Mouse (Mus musculus) brown adipose tissue, adult 24 weeks (tissue): ENCODE data around the gene Klhl12. TPM values are rescaled to one million over a fixed set of nuclear protein-coding genes. Genes with fewer than 3 reads are reported as not detected.
"Not testable (repeated sequence)": the region's sequence is repeated elsewhere in the genome, so short reads cannot be mapped to it uniquely, and the experiment has no call there.

ENCODE experiments used
- H3K27ac ChIP-seq: fragments of 200-500 bp; replicated peaks from 2 replicates; pipeline ENCODE4 v1.5.1; 2012; ENCODE audit warnings: low read depth, mild to moderate bottlenecking, low read length
- H3K4me1 ChIP-seq: fragments of 200-500 bp; 2 replicates; pipeline ENCODE4 v1.6.1; 2012; ENCODE audit warnings: low read length, mixed read lengths; ENCODE audit not compliant: control insufficient read depth, insufficient read depth, insufficient read length
- H3K4me3 ChIP-seq: fragments of 200-500 bp; 2 replicates; pipeline ENCODE4 v1.5.1; 2012; ENCODE audit warnings: low read depth, mild to moderate bottlenecking, low read length, moderate library complexity; ENCODE audit not compliant: insufficient read depth
- polyA plus RNA-seq: library from polyadenylated mRNA; stranded (reverse); fragments of >200 nt; gene quantifications from 2 replicates; pipeline ENCODE4 v1.2.4, GENCODE M21; 2012; ENCODE audit not compliant: missing spikeins, insufficient read depth, insufficient read length

Gene Klhl12
- polyA plus RNA-seq, 1 experiment, result 7.0 TPM

DNA sequence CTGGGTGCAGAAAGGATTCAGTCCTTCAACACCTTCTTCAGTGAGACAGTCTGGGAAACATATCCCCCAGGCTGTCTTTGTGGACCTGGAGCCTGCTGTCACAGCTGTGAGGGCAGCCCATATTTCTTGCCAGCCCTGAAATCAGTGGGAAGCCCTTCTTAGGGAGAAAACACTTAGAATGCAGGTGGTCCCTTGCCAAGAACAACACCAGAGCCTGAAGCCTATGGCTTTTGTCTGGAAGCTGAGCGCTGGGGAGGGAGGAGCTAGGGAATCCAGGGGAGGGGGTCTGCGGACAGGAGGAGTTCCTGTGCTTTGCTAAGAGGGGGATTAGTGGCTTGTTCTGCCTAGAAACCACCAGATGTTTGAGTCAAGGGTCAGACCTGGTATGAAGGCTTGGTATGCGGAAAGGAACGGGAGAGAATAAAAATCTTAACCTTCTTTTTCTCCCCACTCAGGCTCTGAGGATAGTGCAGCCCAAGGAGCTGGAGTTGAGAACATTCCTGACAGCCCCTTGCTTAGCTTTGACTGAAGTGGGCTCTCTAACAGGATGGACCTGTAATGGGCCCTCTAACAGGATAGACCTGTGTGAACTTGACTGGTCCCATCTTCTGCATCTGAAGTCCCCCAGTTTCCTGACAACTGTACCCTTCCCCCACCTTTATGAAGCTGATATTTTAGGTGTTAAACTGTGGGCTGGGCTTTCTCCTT lies 61.3 kb downstream of the Klhl12 start:
- Histone ChIP-seq H3K4me3 (no peak overlapping the region), H3K27ac (no peak overlapping the region), H3K4me1 (no peaks in the 10 kb centered on the region)

GRCm38 (mm10) chr1:134517841-134518240 lies 62.5 kb downstream of the Klhl12 start:
- not testable (repeated sequence) for H3K4me3 ChIP-seq, H3K4me1 ChIP-seq, H3K27ac ChIP-seq

DNA sequence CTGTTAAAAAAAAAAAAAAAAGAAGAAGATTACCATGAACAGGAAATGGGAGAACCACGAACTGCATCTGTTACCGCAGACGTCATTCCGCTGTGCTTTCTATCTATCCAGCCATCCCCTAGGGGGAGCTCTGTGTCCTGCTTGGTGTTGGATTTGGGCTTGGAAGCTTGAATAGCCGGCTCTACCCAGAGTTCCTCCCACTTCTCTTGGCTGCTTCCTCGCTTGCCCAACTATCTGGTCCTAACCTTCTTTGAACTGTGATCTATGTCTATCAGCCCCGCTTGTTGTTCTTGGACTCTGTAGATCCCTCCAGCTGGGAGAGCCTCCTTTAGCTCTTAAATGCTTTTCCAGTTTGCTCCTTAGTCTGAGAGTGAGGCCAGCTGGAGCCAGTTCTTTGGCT lies 63.3 kb downstream of the Klhl12 start:
- no peak overlapping the region for H3K4me3 ChIP-seq
- no peak overlapping the region for H3K27ac ChIP-seq
- H3K4me1 ChIP-seq, result no peaks in the 10 kb centered on the region

DNA sequence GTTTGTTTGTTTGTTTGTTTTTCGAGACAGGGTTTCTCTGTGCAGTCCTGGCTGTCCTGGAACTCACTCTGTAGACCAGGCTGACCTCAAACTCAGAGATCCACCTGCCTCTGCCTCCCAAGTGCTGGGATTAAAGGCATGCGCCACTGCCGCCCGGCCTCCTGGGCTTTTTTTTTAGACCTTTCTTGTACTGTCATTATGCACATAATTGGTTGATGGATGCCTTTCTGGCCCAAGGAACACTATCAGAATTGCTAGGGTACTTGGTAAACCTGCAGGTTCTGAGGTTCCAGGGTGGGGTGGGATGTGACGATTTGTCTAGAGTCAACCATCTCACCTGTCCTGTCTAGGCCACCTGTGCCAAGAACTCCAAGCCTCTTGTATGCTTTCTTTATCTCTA lies 63.9 kb downstream of the Klhl12 start:
- H3K4me1 ChIP-seq, H3K27ac ChIP-seq, H3K4me3 ChIP-seq: not testable (repeated sequence)

DNA sequence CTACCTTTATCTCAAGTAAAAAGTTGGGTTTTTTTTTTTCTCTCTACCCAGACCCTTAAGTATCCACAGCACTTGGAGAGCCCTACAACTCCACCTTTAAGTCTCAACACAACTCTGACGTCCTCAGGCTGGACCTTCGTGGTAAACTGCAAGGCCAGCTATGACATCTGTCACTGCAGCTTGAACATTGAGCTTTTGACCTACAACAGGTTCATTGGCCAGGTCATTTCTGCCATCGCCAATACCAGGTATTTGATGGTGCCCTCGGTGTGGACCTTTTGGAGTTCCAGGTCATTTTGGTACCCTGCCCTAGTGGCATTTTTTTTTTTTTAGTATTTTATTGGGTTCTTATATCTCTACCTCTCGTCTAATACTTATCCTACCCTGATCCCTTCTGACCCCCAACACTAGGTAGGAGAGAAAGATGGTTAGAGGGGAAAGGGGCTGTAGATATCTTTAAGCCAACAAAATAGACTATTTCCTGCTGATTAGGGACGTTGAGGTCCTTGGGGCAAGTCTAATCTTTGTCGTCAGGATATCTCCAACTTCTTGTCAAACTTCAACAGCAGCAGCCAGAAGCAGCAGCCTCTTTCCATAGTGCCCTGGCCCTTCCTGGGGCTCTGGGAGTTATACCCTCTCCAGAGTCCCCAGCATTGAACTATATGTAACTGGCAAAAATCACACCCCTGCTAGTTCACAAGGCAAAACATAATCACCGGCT lies 64.8 kb downstream of the Klhl12 start:
- Histone ChIP-seq H3K4me3 (no peak overlapping the region), H3K4me1 (no peaks in the 10 kb centered on the region), H3K27ac (no peak overlapping the region)

DNA sequence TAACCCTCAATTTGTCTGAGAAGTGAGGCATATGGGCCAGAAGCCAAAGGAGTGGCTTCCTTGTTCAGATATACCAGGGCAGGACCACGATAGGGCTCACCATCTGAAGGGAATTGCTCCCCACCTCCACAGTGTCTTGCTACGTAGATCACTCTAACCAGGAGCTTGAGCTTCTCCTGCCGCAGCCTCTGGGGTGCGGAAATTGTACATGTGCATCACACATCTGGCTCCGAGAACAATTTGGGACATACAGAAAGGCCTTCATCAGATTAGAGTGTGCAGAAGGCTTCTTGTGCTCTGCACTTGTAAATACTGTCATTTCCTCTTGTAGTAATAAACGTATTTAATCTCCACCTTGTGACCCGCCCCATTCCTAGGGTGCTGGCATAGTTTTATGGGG lies 65.8 kb downstream of the Klhl12 start:
- Histone ChIP-seq H3K27ac (no peak overlapping the region), H3K4me3 (no peak overlapping the region), H3K4me1 (no peaks in the 10 kb centered on the region)

GRCm38 (mm10) chr1:134522325-134522724 lies 67.0 kb downstream of the Klhl12 start:
- Histone ChIP-seq H3K27ac (no peak overlapping the region), H3K4me3 (no peak overlapping the region)

DNA sequence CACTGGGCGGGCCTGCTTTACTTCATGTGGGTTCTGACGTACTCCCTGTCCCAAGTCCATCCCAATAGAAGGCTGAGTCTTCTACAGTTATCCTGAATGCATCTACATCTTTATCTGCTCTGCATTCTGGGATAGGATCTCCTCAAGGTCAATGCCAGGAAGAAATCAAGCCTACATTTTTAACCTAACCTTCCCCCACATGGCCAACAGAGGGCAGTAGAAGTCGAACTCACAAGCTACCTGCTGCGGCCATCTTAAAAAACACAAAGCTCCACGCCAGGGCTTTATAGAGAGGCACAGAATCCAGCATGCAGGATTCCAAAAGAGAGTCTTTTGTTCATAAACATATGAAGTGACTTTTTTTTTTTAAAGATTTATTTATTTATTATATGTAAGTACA lies 69.1 kb downstream of the Klhl12 start:
- Histone ChIP-seq H3K4me1 (no peaks in the 10 kb centered on the region), H3K4me3 (no peak overlapping the region), H3K27ac (no peak overlapping the region)

More at GRCm38 (mm10) chr1:134522325-134522724, 67.0 kb downstream of the Klhl12 start:
- no peaks in the 10 kb centered on the region for H3K4me1 ChIP-seq

- Histone ChIP-seq H3K27ac (no peak overlapping the region), H3K4me1 (no peaks in the 10 kb centered on the region), H3K4me3 (no peak overlapping the region)
Measured at GRCm38 (mm10) chr1:134525015-134525414, 69.7 kb downstream of the Klhl12 start.

DNA sequence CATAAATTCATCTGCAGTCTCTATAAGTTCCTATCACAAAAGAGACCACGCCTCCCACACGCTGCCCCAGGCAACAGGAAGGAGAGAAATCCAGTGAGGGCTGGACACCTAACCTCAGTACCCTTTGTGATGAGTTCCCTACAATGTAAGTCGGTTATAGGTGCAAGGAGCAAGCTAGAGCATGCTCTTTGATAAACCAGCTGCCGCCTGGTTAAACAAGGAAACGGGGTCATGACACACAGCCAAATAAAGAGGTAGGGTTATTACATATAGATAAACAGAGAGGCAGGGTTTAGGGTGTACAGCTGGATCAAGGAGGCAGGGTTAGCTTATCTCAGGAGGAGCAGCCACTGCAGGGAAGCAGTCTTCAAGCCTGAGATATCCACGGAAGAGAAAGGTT lies 71.4 kb downstream of the Klhl12 start:
- no peak overlapping the region for H3K27ac ChIP-seq
- no peak overlapping the region for H3K4me3 ChIP-seq
- H3K4me1 ChIP-seq, result no peaks in the 10 kb centered on the region

- no peak overlapping the region for H3K4me3 ChIP-seq
- no peaks in the 10 kb centered on the region for H3K4me1 ChIP-seq
- no peak overlapping the region for H3K27ac ChIP-seq
Measured at GRCm38 (mm10) chr1:134530618-134531017, 75.3 kb downstream of the Klhl12 start.

- H3K4me1 ChIP-seq, H3K4me3 ChIP-seq, H3K27ac ChIP-seq: not testable (repeated sequence)
Measured at GRCm38 (mm10) chr1:134533710-134534109, 78.4 kb downstream of the Klhl12 start.

- Histone ChIP-seq H3K4me3 (no peak overlapping the region), H3K4me1 (no peaks in the 10 kb centered on the region), H3K27ac (no peak overlapping the region)
Measured at GRCm38 (mm10) chr1:134535054-134535453, 79.7 kb downstream of the Klhl12 start.

DNA sequence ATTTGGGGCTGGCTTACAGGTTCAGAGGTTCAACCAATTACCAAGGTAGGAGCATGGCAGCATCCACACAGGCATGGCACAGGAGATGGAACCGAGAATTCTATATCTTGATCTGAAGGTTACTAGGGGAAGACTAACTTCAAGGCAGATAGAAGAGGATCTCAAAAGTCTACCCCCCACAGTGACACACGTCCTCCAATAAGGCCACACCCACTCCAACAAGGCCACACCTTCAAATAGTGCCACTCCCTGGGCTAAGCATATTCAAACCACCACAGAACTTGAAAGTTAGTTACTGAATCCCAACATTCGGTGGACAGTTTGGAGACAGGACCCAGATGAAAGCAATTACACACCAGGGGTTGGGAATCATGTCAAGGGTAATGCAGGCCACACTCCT lies 80.2 kb downstream of the Klhl12 start:
- no peaks in the 10 kb centered on the region for H3K4me1 ChIP-seq

DNA sequence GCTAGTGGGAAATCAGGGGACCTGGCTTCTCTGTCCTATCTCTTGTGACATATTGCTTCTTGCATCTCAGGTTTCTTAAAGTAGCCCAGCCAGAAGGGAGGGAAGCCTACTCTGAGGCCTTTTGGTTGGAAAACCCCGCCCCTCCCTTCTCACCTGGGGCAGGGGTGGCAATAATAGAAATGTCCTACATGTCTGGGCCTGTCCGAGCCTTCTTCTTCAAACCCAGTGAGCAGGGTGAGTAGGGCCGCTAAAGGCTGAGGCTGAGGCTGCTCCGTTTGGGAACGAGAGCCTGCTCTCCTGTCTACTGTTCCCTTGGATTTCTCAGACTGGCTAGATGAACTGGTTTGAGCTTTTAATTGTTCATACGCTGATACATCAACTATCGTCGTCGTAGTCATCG lies 85.3 kb downstream of the Klhl12 start:
- Histone ChIP-seq H3K4me3 (no peak overlapping the region), H3K27ac (no peak overlapping the region), H3K4me1 (no peaks in the 10 kb centered on the region)

More for the DNA sequence above, 80.2 kb downstream of the Klhl12 start:
- Histone ChIP-seq H3K27ac (no peak overlapping the region), H3K4me3 (no peak overlapping the region)
